Mouse (Mus musculus): ENCODE measurements around the gene Ints14. TPM values are rescaled to one million over a fixed set of nuclear protein-coding genes. Genes with fewer than 3 reads are reported as not detected.

Ints14 gene
- 23.4 TPM for polyA plus RNA-seq (2014; fragmentation: Illumina TruSeq; extraction: RNeasy Lipid Tissue Mini Kit (QIAGEN cat#74804); ENCODE audit: low read depth, low replicate concordance)

GRCm38 (mm10) chr9:64960117-64960977, at the start of gene Ints14:
Ints14 (plus strand) TSS chr9:64960905.

GRCm38 (mm10) chr9:64951161-64951657, 9.5 kb upstream of the Ints14 start, which contains the start of gene Slc24a1:
Slc24a1 (minus strand) TSS chr9:64951607.

GRCm38 (mm10) chr9:65020991-65021886, 60.5 kb downstream of the Ints14 start, which contains the start of gene Hacd3:
Hacd3 (minus strand) TSS chr9:65021693.

GRCm38 (mm10) chr9:65032269-65033108, 71.8 kb downstream of the Ints14 start, which contains the start of gene Dpp8:
Dpp8 (plus strand) TSS chr9:65032414.

Other genes starting within 250 kb of the Ints14 start
- 606 TPM for gene Rab11a, start 223.1 kb upstream of the Ints14 start, polyA plus RNA-seq (2014; fragmentation: Illumina TruSeq; extraction: RNeasy Lipid Tissue Mini Kit (QIAGEN cat#74804); ENCODE audit: low read depth, low replicate concordance)
- gene Dennd4a, start 149.6 kb upstream of the Ints14 start, polyA plus RNA-seq (2014; fragmentation: Illumina TruSeq; extraction: RNeasy Lipid Tissue Mini Kit (QIAGEN cat#74804); ENCODE audit: low read depth, low replicate concordance): 32.3 TPM
- not detected for gene Slc24a1, start 9.3 kb upstream of the Ints14 start, polyA plus RNA-seq (2014; fragmentation: Illumina TruSeq; extraction: RNeasy Lipid Tissue Mini Kit (QIAGEN cat#74804); ENCODE audit: low read depth, low replicate concordance)
- gene Hacd3, start 60.8 kb downstream of the Ints14 start, polyA plus RNA-seq (2014; fragmentation: Illumina TruSeq; extraction: RNeasy Lipid Tissue Mini Kit (QIAGEN cat#74804); ENCODE audit: low read depth, low replicate concordance): 840 TPM
- gene Dpp8, start 71.5 kb downstream of the Ints14 start, polyA plus RNA-seq (2014; fragmentation: Illumina TruSeq; extraction: RNeasy Lipid Tissue Mini Kit (QIAGEN cat#74804); ENCODE audit: low read depth, low replicate concordance): 216 TPM
- gene Igdcc4, start 140.6 kb downstream of the Ints14 start, polyA plus RNA-seq (2014; fragmentation: Illumina TruSeq; extraction: RNeasy Lipid Tissue Mini Kit (QIAGEN cat#74804); ENCODE audit: low read depth, low replicate concordance): 19.7 TPM
- not detected for gene Igdcc3, start 180.3 kb downstream of the Ints14 start, polyA plus RNA-seq (2014; fragmentation: Illumina TruSeq; extraction: RNeasy Lipid Tissue Mini Kit (QIAGEN cat#74804); ENCODE audit: low read depth, low replicate concordance)
- 11.4 TPM for gene Parp16, start 234.4 kb downstream of the Ints14 start, polyA plus RNA-seq (2014; fragmentation: Illumina TruSeq; extraction: RNeasy Lipid Tissue Mini Kit (QIAGEN cat#74804); ENCODE audit: low read depth, low replicate concordance)

Measured in adrenal gland, adult 10 weeks (tissue).